8 mouse cellular contexts compared by ENCODE assay signal in the genomic region with DNA sequence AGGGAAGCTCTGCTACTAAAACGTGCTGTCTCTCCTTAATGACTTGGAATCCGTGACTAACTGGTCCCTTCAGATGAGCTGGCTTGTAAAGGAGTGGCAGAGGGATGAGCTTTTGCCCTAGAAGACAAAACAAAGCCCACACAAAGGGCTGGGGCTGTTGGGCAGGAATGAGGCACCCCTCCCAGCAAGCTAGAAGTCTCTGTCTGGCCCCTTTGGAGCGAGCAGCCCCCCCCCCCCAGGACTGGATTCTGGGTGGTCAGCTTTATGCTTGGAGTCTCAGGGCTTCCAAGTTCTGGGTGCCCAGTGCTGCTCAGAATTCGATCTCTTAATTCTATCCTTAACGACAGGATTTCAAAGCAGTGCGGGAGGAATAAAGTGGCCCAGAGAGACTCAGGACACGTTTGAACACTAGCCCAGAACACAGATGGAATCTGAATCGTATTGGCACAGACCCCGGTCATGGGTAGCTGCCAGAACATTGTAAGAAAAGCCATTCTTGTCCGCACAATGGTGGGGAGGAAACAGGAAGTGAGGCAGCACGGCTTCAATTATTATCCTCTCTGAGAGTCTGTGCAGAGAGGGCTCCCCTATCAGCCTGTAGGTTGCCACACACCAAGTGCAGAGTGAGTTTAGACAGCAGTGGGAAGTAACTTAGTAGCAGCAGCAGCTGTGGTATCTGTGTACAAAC. TPM values are rescaled to one million over a fixed set of nuclear protein-coding genes. Genes with fewer than 3 reads are reported as not detected.
DNase-seq lines count a peak whose midpoint lies in the region; ATAC-seq and TF ChIP-seq lines count a peak whose summit lies in the region.

No protein-coding gene starts in this region.

- no peak overlapping the region for H3K9ac ChIP-seq in lung, embryonic 14.5 days
- H3K9ac ChIP-seq in neural tube, embryonic 15.5 days (replicated peaks): peak overlapping the region; percentile 23

- H3K9me3 ChIP-seq in hindbrain, embryonic 10.5 days: no peaks in the 10 kb centered on the region
- H3K9me3 ChIP-seq in lung, embryonic 14.5 days (ENCODE audit: low read depth, low read length): no peaks in the 10 kb centered on the region
- no peaks in the 10 kb centered on the region for H3K9me3 ChIP-seq in neural tube, embryonic 15.5 days (replicated peaks)

- peak; percentile 89 for ATAC-seq in lung, embryonic 14.5 days (ENCODE audit: insufficient read depth)
- ATAC-seq in neural tube, embryonic 15.5 days (ENCODE audit: low FRiP score): peak; percentile 85

- H3K36me3 ChIP-seq in hindbrain, embryonic 10.5 days: no peaks in the 10 kb centered on the region
- H3K36me3 ChIP-seq in lung, embryonic 14.5 days (ENCODE audit: insufficient read depth): no peaks in the 10 kb centered on the region
- no peaks in the 10 kb centered on the region for H3K36me3 ChIP-seq in neural tube, embryonic 15.5 days

- H3K27ac ChIP-seq in hindbrain, embryonic 10.5 days: peak overlapping the region; percentile 85
- H3K27ac ChIP-seq in lung, embryonic 14.5 days (ENCODE audit: low read depth): peak overlapping the region; percentile 65
- H3K27ac ChIP-seq in neural tube, embryonic 15.5 days (replicated peaks): peak overlapping the region; percentile 81

- peak overlapping the region; percentile 40 for H3K4me3 ChIP-seq in hindbrain, embryonic 10.5 days
- no peak overlapping the region for H3K4me3 ChIP-seq in lung, embryonic 14.5 days (ENCODE audit: low read depth, low read length)
- H3K4me3 ChIP-seq in neural tube, embryonic 15.5 days (replicated peaks): peak overlapping the region; percentile 20

- DNase-seq in MN1 (ENCODE audit: low spot score): peak; percentile 54
- DNase-seq in cerebellum, postnatal 36 days: peak; percentile 93 to 97
- peak; percentile 56 to 80 for DNase-seq in frontal cortex, postnatal 36 days (ENCODE audit: low spot score in 2 of 2)
- peak; percentile 58 for DNase-seq in hindbrain, embryonic 10.5 days (ENCODE audit: low spot score)
- DNase-seq in layer of hippocampus, postnatal 10 days (ENCODE audit: low spot score in 2 of 2): peak; percentile 79 to 80
- peak; percentile 86 for DNase-seq in lung, embryonic 14.5 days
- no peak for DNase-seq in urinary bladder, postnatal 25 days (ENCODE audit: low spot score)

- TF ChIP-seq CTCF in lung, embryonic 14.5 days (IDR thresholded peaks at IDR 0.05; ENCODE audit: low read depth): no peak

- WGBS in hindbrain, embryonic 10.5 days: 13% methylated on average over 11 of the region's 11 CpGs
- 29% methylated on average over 11 of the region's 11 CpGs for WGBS in lung, embryonic 14.5 days
- WGBS in neural tube, embryonic 15.5 days: 3% methylated on average over 11 of the region's 11 CpGs

- peak overlapping the region; percentile 26; the same call in 1 of the 2 replicates for H3K4me2 ChIP-seq in lung, embryonic 14.5 days
- H3K4me2 ChIP-seq in neural tube, embryonic 15.5 days: peak overlapping the region; percentile 53

- H3K27me3 ChIP-seq in hindbrain, embryonic 10.5 days (ENCODE audit: insufficient read depth, poor library complexity, severe bottlenecking): no peaks in the 10 kb centered on the region
- no peaks in the 10 kb centered on the region for H3K27me3 ChIP-seq in lung, embryonic 14.5 days (ENCODE audit: insufficient read depth, low read length)
- no peaks in the 10 kb centered on the region for H3K27me3 ChIP-seq in neural tube, embryonic 15.5 days (replicated peaks)

- peaks cover 25% of the 10 kb centered on the region for H3K4me1 ChIP-seq in hindbrain, embryonic 10.5 days (replicated peaks)
- no peaks in the 10 kb centered on the region for H3K4me1 ChIP-seq in lung, embryonic 14.5 days (ENCODE audit: insufficient read depth)
- H3K4me1 ChIP-seq in neural tube, embryonic 15.5 days: peaks cover 26% of the 10 kb centered on the region

RNA-seq across cellular contexts. Expression of a gene that starts 13.8 kb away (rescaled TPM):
- polyA plus RNA-seq in hindbrain, embryonic 10.5 days (2016; fragmentation: Nextera tagmentation; extraction: Ambion mirVana): 30.1 and 40.4 TPM in 2 replicates
- 10 to 100 TPM; 21.5 to 24.6 TPM for total RNA-seq in layer of hippocampus, postnatal 10 days (2021)
- polyA plus RNA-seq in lung, embryonic 14.5 days (2014; fragmentation: Nextera tagmentation; extraction: Ambion mirVana): 4.3 and 4.4 TPM in 2 replicates
- 66.5 and 84.8 TPM in 2 replicates for polyA plus RNA-seq in neural tube, embryonic 15.5 days (2015; fragmentation: Nextera tagmentation; extraction: Ambion mirVana)
